Mouse (Mus musculus): Measurements from ENCODE around the gene Cdc42se1. TPM values are rescaled to one million over a fixed set of nuclear protein-coding genes. Genes with fewer than 3 reads are reported as not detected.

Gene Cdc42se1
- polyA plus RNA-seq, 1 experiment from 2014 or later, result 51.6 TPM

DNA sequence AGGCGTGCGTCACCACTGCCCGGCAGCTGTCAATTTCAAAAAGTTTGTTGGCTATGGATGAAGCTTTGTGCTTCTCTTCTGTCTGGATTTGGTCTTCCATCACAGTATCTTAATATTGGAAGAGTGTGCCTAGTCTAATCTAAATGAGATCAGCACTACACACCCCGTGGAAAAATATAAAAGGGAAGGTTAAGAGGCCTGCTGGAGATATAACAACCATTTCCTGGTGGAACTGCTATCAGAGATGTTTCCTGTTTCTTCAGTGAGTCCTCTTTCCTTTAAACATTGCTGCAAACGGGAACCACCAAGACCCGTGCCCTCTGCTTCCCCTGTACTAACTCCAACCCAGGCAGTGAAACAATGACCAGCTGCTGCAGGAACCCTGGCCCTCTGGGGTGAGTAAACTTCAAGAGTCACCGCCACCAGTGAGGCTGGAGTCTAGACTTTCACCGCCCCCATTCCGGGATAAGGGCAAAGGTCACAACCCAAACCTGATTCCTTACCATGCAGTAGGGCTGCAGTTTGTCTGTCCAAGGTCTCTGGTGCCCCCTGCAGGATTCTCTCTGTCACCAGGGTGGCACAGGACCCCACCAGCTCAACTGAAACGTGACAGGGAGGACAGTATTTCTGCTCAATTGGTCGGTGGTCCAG is 34.7 kb downstream of the Cdc42se1 start:
- Histone ChIP-seq H3K36me3 (peaks cover 95% of the 10 kb centered on the region), H3K9me3 (no peaks in the 10 kb centered on the region), H3K4me1 (no peaks in the 10 kb centered on the region), H3K27ac (replicated peaks) (no peak overlapping the region; the same call in 1 of the 2 replicates), H3K4me2 (no peak overlapping the region), H3K4me3 (no peak overlapping the region), H3K9ac (no peak overlapping the region), H3K27me3 (replicated peaks) (no peaks in the 10 kb centered on the region)
- WGBS, result 48% methylated on average over 11 of the region's 11 CpGs
- ATAC-seq (ENCODE audit: extremely low read depth, insufficient number of reproducible peaks, low FRiP score, low TSS enrichment), result no peak

DNA sequence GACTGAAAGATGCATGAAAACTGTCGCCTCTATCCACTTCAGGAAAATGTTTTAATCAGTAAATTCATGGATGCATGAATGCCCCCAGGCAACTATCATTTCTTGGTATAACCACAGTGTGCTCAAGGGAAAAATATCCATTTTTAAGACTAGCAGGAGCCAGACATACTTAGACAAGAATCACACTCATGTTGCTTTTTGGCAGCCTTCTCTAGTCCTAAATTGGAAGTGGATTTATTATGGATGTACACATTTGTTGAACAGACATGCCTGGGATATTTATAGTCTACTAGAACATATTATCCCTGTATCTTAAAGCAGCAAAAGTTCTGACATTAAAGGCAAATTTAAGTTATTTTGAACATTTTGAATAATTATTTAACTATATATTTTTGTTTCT is 36.2 kb downstream of the Cdc42se1 start:
- no peak overlapping the region for H3K27ac ChIP-seq (replicated peaks)
- 69% methylated on average over 1 of the region's 1 CpGs for WGBS
- no peaks in the 10 kb centered on the region for H3K9me3 ChIP-seq
- H3K27me3 ChIP-seq (replicated peaks), result no peaks in the 10 kb centered on the region
- no peak for ATAC-seq (ENCODE audit: extremely low read depth, insufficient number of reproducible peaks, low FRiP score, low TSS enrichment)
- peaks cover 93% of the 10 kb centered on the region for H3K36me3 ChIP-seq
- H3K4me1 ChIP-seq, result peaks cover 7% of the 10 kb centered on the region; the same call in 1 of the 2 replicates
- H3K4me3 ChIP-seq, result no peak overlapping the region
- H3K9ac ChIP-seq, result no peak overlapping the region
- H3K4me2 ChIP-seq, result no peak overlapping the region

DNA sequence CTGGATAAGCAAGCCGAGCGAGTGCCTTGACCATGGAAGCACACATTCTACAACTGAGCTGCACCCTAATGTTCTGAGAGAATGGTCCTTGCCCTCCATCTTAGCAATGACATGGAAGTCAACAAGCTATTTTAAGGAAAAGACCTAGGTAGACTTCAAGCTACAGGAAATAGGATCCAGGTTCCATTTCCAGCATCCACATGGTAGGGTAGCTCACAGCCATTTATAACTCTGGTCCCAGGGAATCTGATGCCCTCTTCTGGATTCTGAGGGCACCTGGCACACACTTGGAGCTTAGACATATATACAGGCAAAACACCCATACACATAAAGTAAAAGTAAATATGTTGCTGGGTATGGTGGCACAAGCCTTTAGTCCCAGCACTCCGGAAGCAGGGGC is 37.5 kb downstream of the Cdc42se1 start:
- peaks cover 15% of the 10 kb centered on the region for H3K4me1 ChIP-seq
- H3K9me3 ChIP-seq, result no peaks in the 10 kb centered on the region
- H3K36me3 ChIP-seq, result peaks cover 81% of the 10 kb centered on the region
- WGBS, result 91% methylated on average over 3 of the region's 3 CpGs
- no peak overlapping the region for H3K4me2 ChIP-seq
- H3K4me3 ChIP-seq, result no peak overlapping the region
- no peak overlapping the region for H3K27ac ChIP-seq (replicated peaks)
- no peaks in the 10 kb centered on the region for H3K27me3 ChIP-seq (replicated peaks)
- H3K9ac ChIP-seq, result no peak overlapping the region
- no peak for ATAC-seq (ENCODE audit: extremely low read depth, insufficient number of reproducible peaks, low FRiP score, low TSS enrichment)

DNA sequence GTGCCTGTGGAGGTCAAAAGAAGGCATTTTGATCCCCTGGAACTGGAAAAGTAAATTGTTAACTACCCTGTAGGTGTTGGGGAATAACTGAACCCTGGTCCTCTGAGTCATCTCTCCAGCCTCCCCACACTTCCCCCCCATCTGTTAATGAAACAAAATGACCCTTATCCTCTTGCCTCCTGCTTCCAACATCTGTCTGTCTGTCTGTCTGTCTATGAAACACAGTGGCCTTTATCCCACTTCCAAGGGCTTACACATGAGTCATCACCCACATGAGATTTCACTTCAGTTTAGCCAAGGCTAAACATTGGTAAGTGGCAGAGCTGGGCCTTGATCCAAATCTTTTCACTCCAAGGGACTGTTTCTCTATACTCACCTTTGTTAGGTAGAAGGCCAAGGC is 39.3 kb downstream of the Cdc42se1 start:
- no peak overlapping the region for H3K27ac ChIP-seq (replicated peaks)

DNA sequence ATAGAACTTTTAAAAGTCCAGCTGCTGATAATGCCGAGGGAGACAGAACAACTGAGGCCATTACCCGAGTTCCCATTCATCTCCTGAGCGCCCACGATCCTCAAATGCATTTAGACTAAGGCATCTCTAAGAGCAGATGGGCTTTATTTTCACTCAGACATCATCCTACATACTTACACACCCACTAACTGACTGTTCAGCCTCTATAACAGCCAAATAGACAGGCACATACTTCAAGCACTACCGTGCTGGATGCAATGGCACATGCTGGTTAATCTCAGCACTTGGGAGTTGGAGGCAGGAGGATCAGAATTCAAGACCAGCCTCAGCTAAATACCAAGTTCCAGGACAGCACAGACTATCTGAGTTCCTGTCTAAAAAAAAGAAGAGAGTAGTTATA is 41.3 kb downstream of the Cdc42se1 start:
- Histone ChIP-seq H3K4me2 (no peak overlapping the region), H3K9ac (no peak overlapping the region), H3K27me3 (replicated peaks) (no peaks in the 10 kb centered on the region), H3K9me3 (no peaks in the 10 kb centered on the region), H3K4me3 (no peak overlapping the region), H3K27ac (replicated peaks) (no peak overlapping the region), H3K4me1 (peaks cover 26% of the 10 kb centered on the region), H3K36me3 (peaks cover 52% of the 10 kb centered on the region)
- no peak for ATAC-seq (ENCODE audit: extremely low read depth, insufficient number of reproducible peaks, low FRiP score, low TSS enrichment)
- WGBS, result 77% methylated on average over 5 of the region's 5 CpGs

More for the DNA sequence above, 39.3 kb downstream of the Cdc42se1 start:
- Histone ChIP-seq H3K9ac (no peak overlapping the region), H3K4me2 (no peak overlapping the region), H3K27me3 (replicated peaks) (no peaks in the 10 kb centered on the region), H3K4me3 (no peak overlapping the region), H3K36me3 (peaks cover 67% of the 10 kb centered on the region), H3K4me1 (peaks cover 16% of the 10 kb centered on the region), H3K9me3 (no peaks in the 10 kb centered on the region)
- ATAC-seq (ENCODE audit: extremely low read depth, insufficient number of reproducible peaks, low FRiP score, low TSS enrichment), result no peak

DNA sequence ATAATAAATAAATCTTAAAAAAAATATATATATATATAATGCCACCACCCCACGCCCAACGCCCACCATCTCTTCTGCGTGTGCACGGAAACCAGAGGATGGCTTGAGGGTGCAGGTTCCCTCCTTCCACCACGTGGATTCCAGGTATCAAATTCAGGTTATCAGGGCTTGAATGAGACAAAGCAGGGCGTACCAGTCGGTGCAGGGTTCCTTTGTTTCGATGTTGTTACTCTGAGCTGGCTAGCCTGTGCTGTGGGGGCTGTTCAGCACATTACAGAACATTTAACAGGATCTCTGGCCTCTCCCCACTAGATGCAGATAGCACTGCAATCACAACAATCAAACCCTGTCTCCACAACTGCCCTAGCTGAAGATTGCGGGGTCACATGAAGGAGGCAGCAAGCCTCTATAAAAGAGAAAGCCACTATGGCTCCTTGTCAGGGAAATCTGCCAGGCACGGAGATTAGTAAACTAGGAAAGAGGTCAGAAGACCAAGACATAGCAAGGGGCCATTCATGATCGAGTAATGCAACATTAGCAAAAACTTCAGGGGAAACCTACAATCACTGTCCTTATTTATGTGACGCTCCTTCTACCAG is 42.3 kb downstream of the Cdc42se1 start:
- Histone ChIP-seq H3K4me2 (no peak overlapping the region), H3K36me3 (peaks cover 45% of the 10 kb centered on the region), H3K27me3 (replicated peaks) (no peaks in the 10 kb centered on the region), H3K4me1 (peaks cover 35% of the 10 kb centered on the region), H3K9ac (0 out of 2 replicates have a peak overlapping the region, but pooled peaks have one; percentile 34), H3K27ac (replicated peaks) (no peak overlapping the region), H3K4me3 (no peak overlapping the region), H3K9me3 (no peaks in the 10 kb centered on the region)
- no peak for ATAC-seq (ENCODE audit: extremely low read depth, insufficient number of reproducible peaks, low FRiP score, low TSS enrichment)
- WGBS, result 75% methylated on average over 12 of the region's 12 CpGs

DNA sequence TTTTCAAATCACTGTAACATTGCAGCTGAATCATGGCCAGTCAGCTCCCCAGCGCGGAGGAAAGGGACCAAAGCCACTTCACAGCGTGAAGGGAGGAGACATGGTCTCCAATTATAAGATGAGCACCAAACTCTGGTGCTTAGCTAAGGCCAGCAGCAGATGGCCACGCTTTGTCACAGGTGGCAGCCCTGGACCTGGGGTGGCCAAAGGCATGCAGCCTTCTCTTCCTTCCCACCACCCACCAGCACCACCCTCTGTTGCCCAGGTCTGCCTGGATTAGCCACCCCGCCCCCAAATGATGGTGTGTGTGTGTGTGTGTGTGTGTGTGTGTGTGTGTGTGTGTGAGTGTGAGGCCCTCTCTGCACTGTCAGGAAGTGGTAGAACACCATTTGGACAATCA is 44.9 kb downstream of the Cdc42se1 start:
- no peaks in the 10 kb centered on the region for H3K9me3 ChIP-seq
- peaks cover 23% of the 10 kb centered on the region; the same call in 1 of the 2 replicates for H3K36me3 ChIP-seq
- H3K9ac ChIP-seq, result no peak overlapping the region
- no peak for ATAC-seq (ENCODE audit: extremely low read depth, insufficient number of reproducible peaks, low FRiP score, low TSS enrichment)
- H3K4me2 ChIP-seq, result no peak overlapping the region
- H3K27me3 ChIP-seq (replicated peaks), result no peaks in the 10 kb centered on the region
- 83% methylated on average over 5 of the region's 5 CpGs for WGBS
- peaks cover 55% of the 10 kb centered on the region for H3K4me1 ChIP-seq
- no peak overlapping the region for H3K4me3 ChIP-seq
- no peak overlapping the region for H3K27ac ChIP-seq (replicated peaks)

DNA sequence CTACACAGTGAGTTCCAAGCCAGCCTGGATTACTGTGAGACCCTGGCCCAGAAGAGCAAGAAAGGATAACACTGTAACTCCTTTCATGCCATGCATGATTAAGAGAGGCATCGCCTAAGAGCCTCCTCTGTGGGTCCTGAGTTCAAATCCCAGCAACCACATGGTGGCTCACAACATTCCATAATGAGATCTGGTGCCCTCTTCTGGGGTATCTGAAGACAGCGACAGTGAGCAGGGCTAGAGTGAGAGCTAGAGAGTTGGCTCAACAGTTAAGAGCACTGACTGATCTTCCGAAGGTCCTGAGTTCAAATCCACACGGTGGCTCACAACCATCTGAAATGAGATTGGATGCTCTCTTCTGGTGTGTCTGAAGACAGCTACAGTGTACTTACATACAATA is 45.9 kb downstream of the Cdc42se1 start:
- peaks cover 51% of the 10 kb centered on the region for H3K4me1 ChIP-seq
- H3K9me3 ChIP-seq, result no peaks in the 10 kb centered on the region
- no peak overlapping the region for H3K4me3 ChIP-seq
- 92% methylated on average over 4 of the region's 4 CpGs for WGBS
- no peak overlapping the region for H3K27ac ChIP-seq (replicated peaks)
- no peaks in the 10 kb centered on the region for H3K27me3 ChIP-seq (replicated peaks)
- no peak overlapping the region for H3K9ac ChIP-seq
- peaks cover 15% of the 10 kb centered on the region; the same call in 1 of the 2 replicates for H3K36me3 ChIP-seq
- H3K4me2 ChIP-seq, result no peak overlapping the region
- ATAC-seq (ENCODE audit: extremely low read depth, insufficient number of reproducible peaks, low FRiP score, low TSS enrichment), result no peak

DNA sequence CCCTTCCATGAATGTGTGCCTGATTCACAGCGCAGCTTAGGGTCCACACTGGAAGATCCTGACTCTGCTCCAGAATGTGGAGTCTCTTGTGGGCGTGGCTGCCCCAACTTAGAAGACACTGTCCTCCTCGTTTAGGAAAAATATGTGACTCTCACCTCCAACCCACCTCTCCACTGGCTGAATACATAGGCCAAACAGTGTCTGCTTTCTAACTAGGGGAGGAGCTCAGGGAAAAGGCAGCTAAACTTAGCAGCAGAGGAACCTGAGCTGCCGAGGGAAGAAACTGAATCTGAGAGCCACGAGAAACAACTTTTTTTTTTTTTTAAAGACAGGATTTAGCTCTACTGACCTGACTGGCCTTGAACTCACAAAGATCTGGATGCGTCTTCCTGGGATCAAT is 46.6 kb downstream of the Cdc42se1 start:
- 57% methylated on average over 6 of the region's 6 CpGs for WGBS
- no peak overlapping the region for H3K9ac ChIP-seq
- no peaks in the 10 kb centered on the region for H3K9me3 ChIP-seq
- no peak; the same call in 1 of the 2 replicates for ATAC-seq (ENCODE audit: extremely low read depth, insufficient number of reproducible peaks, low FRiP score, low TSS enrichment)
- peaks cover 11% of the 10 kb centered on the region; the same call in 1 of the 2 replicates for H3K36me3 ChIP-seq
- H3K4me2 ChIP-seq, result no peak overlapping the region
- H3K4me3 ChIP-seq, result no peak overlapping the region
- 0 out of 2 replicates have a peak overlapping the region, but pooled peaks have one; percentile 12 for H3K27ac ChIP-seq (replicated peaks)
- peaks cover 44% of the 10 kb centered on the region for H3K4me1 ChIP-seq
- no peaks in the 10 kb centered on the region for H3K27me3 ChIP-seq (replicated peaks)

DNA sequence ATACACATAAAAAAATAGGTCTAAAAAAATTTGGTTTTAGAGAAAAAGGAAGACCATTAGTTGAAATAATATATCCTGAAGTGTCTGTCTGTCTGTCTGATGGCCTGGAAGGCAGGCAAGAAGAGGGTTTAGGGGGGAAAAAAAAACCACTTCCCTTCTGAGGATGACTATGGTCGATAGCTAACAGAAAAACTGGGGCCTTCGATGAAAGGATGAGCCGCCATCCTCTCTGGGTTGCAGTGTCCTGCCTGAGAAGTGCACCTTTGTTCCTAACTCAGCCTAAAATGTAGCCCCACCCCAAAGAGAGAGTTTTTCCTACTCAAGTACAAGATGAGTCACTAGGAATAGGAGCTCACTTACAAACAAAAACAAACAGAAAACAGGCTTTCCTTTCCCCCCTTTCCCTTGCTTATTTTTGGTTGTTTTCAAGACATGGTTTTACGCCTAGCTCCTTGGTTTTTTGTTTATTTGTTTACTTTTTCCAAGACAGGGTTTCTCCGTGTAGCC is 47.9 kb downstream of the Cdc42se1 start:
- Histone ChIP-seq H3K27me3 (replicated peaks) (no peaks in the 10 kb centered on the region), H3K27ac (replicated peaks) (peak overlapping the region; percentile 49), H3K36me3 (peaks cover 11% of the 10 kb centered on the region; the same call in 1 of the 2 replicates), H3K4me1 (peaks cover 46% of the 10 kb centered on the region), H3K4me2 (no peak overlapping the region), H3K4me3 (no peak overlapping the region), H3K9me3 (no peaks in the 10 kb centered on the region), H3K9ac (0 out of 2 replicates have a peak overlapping the region, but pooled peaks have one; percentile 1)
- 73% methylated on average over 5 of the region's 5 CpGs for WGBS
- ATAC-seq (ENCODE audit: extremely low read depth, insufficient number of reproducible peaks, low FRiP score, low TSS enrichment), result no peak

DNA sequence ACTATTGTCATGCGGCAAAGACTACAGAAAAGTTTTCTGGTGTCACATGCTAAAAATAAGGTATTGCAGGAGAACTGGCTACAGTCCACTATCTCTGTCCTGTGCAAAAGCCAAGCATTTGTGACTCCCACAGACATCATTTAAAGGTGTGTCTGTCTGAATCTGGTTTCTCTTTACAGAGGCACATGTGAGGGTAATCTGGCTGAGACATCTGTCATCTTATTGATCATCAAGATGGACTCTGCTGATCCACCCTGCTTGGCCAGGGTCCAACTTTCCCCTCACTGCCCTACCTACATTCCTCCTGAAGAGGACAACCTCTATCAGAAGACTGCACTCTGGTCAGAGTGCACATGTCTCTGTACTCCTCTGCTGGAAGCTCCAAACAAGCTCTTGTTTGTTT is 48.6 kb downstream of the Cdc42se1 start:
- no peak for ATAC-seq (ENCODE audit: extremely low read depth, insufficient number of reproducible peaks, low FRiP score, low TSS enrichment)
- no peaks in the 10 kb centered on the region for H3K27me3 ChIP-seq (replicated peaks)
- peaks cover 11% of the 10 kb centered on the region; the same call in 1 of the 2 replicates for H3K36me3 ChIP-seq
- H3K4me2 ChIP-seq, result no peak overlapping the region
- H3K9me3 ChIP-seq, result no peaks in the 10 kb centered on the region
- H3K27ac ChIP-seq (replicated peaks), result peak overlapping the region; percentile 49
- peaks cover 47% of the 10 kb centered on the region for H3K4me1 ChIP-seq
- 54% methylated on average over 1 of the region's 1 CpGs for WGBS
- H3K9ac ChIP-seq, result no peak overlapping the region
- no peak overlapping the region for H3K4me3 ChIP-seq

Measured in heart, embryonic 13.5 days (tissue).